Mouse (Mus musculus): Measurements from ENCODE around the gene Slc5a11. TPM values are rescaled to one million over a fixed set of nuclear protein-coding genes. Genes with fewer than 3 reads are reported as not detected.
A peak's percentile ranks its signal among the peaks of the same experiment; 100 is the strongest.

Gene Slc5a11
- polyA plus RNA-seq, 1 experiment from 2014 or later, result 0.27 TPM

- Histone ChIP-seq H3K27ac (ENCODE audit: low read depth) (no peak overlapping the region), H3K4me1 (ENCODE audit: insufficient read depth) (no peaks in the 10 kb centered on the region), H3K9me3 (ENCODE audit: low read length) (no peaks in the 10 kb centered on the region), H3K4me3 (ENCODE audit: low read depth, low read length) (no peak overlapping the region), H3K36me3 (replicated peaks; ENCODE audit: insufficient read depth, low read length) (peaks cover 78% of the 10 kb centered on the region), H3K9ac (replicated peaks) (no peak overlapping the region), H3K4me2 (ENCODE audit: low read depth, low read length) (no peak overlapping the region), H3K27me3 (ENCODE audit: insufficient read depth, low read length) (no peaks in the 10 kb centered on the region)
- 89% methylated on average over 7 of the region's 7 CpGs for WGBS (ENCODE audit: insufficient replicate concordance)
- no peak for DNase-seq
- no peak for ATAC-seq
- TF ChIP-seq CTCF (IDR thresholded peaks at IDR 0.05; ENCODE audit: low read depth) (no peak), EP300 (IDR thresholded peaks at IDR 0.05; ENCODE audit: low read depth) (no peak)
Measured at GRCm38 (mm10) chr7:123293898-123294297, 79.3 kb downstream of the Slc5a11 start.

GRCm38 (mm10) chr7:123295423-123295822 is 80.8 kb downstream of the Slc5a11 start:
- TF ChIP-seq CTCF (IDR thresholded peaks at IDR 0.05; ENCODE audit: low read depth), result peak; percentile 45
- no peak for TF ChIP-seq EP300 (IDR thresholded peaks at IDR 0.05; ENCODE audit: low read depth)
- no peaks in the 10 kb centered on the region for H3K9me3 ChIP-seq (ENCODE audit: low read length)
- H3K36me3 ChIP-seq (replicated peaks; ENCODE audit: insufficient read depth, low read length), result peaks cover 79% of the 10 kb centered on the region
- no peaks in the 10 kb centered on the region for H3K27me3 ChIP-seq (ENCODE audit: insufficient read depth, low read length)
- 87% methylated on average over 7 of the region's 7 CpGs for WGBS (ENCODE audit: insufficient replicate concordance)
- H3K4me2 ChIP-seq (ENCODE audit: low read depth, low read length), result no peak overlapping the region
- H3K9ac ChIP-seq (replicated peaks), result no peak overlapping the region
- ATAC-seq, result no peak
- H3K4me3 ChIP-seq (ENCODE audit: low read depth, low read length), result no peak overlapping the region
- no peak for DNase-seq
- no peaks in the 10 kb centered on the region for H3K4me1 ChIP-seq (ENCODE audit: insufficient read depth)
- H3K27ac ChIP-seq (ENCODE audit: low read depth), result no peak overlapping the region

DNA sequence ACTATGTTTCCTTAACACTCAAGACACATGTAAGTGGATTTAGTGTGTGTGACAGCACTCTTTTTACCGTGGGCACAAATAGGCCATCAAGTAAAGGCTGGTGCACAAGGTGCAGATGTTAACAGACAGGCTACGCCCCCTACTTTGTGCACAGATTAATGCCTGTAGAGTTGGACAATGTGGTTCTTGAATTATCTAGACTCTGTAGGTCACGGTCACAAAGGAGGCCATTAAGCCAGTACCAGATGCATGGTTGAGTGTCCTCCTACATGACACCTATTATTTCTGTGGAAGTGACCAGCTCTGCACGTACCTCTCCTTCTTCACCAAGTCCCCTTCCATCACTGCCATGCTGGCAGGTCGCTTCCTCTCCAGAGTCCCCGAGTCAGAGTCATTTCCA is 81.5 kb downstream of the Slc5a11 start:
- H3K9me3 ChIP-seq (ENCODE audit: low read length), result no peaks in the 10 kb centered on the region
- no peak overlapping the region for H3K27ac ChIP-seq (ENCODE audit: low read depth)
- no peak for TF ChIP-seq EP300 (IDR thresholded peaks at IDR 0.05; ENCODE audit: low read depth)
- TF ChIP-seq CTCF (IDR thresholded peaks at IDR 0.05; ENCODE audit: low read depth), result no peak
- DNase-seq, result no peak
- H3K36me3 ChIP-seq (replicated peaks; ENCODE audit: insufficient read depth, low read length), result peaks cover 80% of the 10 kb centered on the region
- no peaks in the 10 kb centered on the region for H3K4me1 ChIP-seq (ENCODE audit: insufficient read depth)
- no peaks in the 10 kb centered on the region for H3K27me3 ChIP-seq (ENCODE audit: insufficient read depth, low read length)
- no peak overlapping the region for H3K9ac ChIP-seq (replicated peaks)
- 89% methylated on average over 6 of the region's 6 CpGs for WGBS (ENCODE audit: insufficient replicate concordance)
- H3K4me2 ChIP-seq (ENCODE audit: low read depth, low read length), result no peak overlapping the region
- no peak overlapping the region for H3K4me3 ChIP-seq (ENCODE audit: low read depth, low read length)
- ATAC-seq, result no peak

- no peaks in the 10 kb centered on the region for H3K4me1 ChIP-seq (ENCODE audit: insufficient read depth)
- no peak overlapping the region for H3K4me2 ChIP-seq (ENCODE audit: low read depth, low read length)
- no peak overlapping the region for H3K9ac ChIP-seq (replicated peaks)
- no peaks in the 10 kb centered on the region for H3K27me3 ChIP-seq (ENCODE audit: insufficient read depth, low read length)
- TF ChIP-seq EP300 (IDR thresholded peaks at IDR 0.05; ENCODE audit: low read depth) (no peak), CTCF (IDR thresholded peaks at IDR 0.05; ENCODE audit: low read depth) (no peak)
- ATAC-seq, result no peak
- H3K9me3 ChIP-seq (ENCODE audit: low read length), result no peaks in the 10 kb centered on the region
- no peak overlapping the region for H3K4me3 ChIP-seq (ENCODE audit: low read depth, low read length)
- no peak for DNase-seq
- H3K36me3 ChIP-seq (replicated peaks; ENCODE audit: insufficient read depth, low read length), result peaks cover 78% of the 10 kb centered on the region
- H3K27ac ChIP-seq (ENCODE audit: low read depth), result no peak overlapping the region
- 68% methylated on average over 3 of the region's 3 CpGs for WGBS (ENCODE audit: insufficient replicate concordance)
Measured at GRCm38 (mm10) chr7:123298225-123298624, 83.6 kb downstream of the Slc5a11 start.

DNA sequence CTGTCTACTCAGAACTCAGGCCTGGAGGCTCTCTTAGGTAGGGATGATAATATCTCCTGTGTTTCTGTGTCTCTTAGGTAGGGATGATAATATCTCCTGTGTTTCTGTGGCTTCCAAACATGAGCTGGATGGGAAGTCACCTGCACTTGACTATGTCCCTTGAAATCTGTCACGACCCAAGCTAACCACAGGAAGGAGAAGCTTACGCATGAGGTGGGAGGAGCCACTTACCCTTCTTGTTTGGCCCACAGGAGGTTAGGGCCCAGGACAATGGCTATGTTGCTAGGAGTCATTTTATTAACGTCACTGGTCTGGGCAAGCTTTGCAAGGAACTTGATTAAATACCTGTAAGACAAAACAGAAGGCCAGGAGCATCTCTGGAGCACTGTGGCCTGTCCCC is 85.7 kb downstream of the Slc5a11 start:
- Histone ChIP-seq H3K9ac (replicated peaks) (no peak overlapping the region), H3K27me3 (ENCODE audit: insufficient read depth, low read length) (no peaks in the 10 kb centered on the region), H3K4me3 (ENCODE audit: low read depth, low read length) (no peak overlapping the region), H3K4me1 (ENCODE audit: insufficient read depth) (no peaks in the 10 kb centered on the region), H3K27ac (ENCODE audit: low read depth) (no peak overlapping the region), H3K4me2 (ENCODE audit: low read depth, low read length) (no peak overlapping the region), H3K36me3 (replicated peaks; ENCODE audit: insufficient read depth, low read length) (peaks cover 79% of the 10 kb centered on the region), H3K9me3 (ENCODE audit: low read length) (no peaks in the 10 kb centered on the region)
- TF ChIP-seq CTCF (IDR thresholded peaks at IDR 0.05; ENCODE audit: low read depth) (no peak), EP300 (IDR thresholded peaks at IDR 0.05; ENCODE audit: low read depth) (no peak)
- ATAC-seq (no peak), DNase-seq (no peak)
- 54% methylated on average over 3 of the region's 3 CpGs for WGBS (ENCODE audit: insufficient replicate concordance)

DNA sequence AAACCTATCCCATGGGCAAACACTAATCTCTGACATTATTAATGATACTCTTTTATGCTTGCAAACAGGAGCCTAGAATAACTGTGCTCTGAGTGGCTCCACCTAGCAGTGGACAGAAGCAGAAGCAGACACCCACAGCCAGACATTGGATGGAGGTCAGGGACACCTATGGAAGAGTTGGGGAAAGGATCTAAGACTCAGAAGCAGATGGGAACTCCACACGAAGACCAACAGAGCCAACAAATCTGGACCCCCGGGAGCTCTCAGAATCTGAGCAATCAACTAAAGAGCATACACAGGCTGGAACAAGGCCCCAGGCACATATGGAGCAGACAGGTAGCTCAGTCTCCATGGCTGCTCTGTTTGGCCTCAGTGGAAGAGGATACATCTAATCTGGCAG is 90.8 kb downstream of the Slc5a11 start:
- Histone ChIP-seq H3K27ac (ENCODE audit: low read depth) (no peak overlapping the region), H3K4me3 (ENCODE audit: low read depth, low read length) (no peak overlapping the region), H3K36me3 (replicated peaks; ENCODE audit: insufficient read depth, low read length) (peaks cover 75% of the 10 kb centered on the region), H3K9ac (replicated peaks) (no peak overlapping the region), H3K9me3 (ENCODE audit: low read length) (no peaks in the 10 kb centered on the region), H3K27me3 (ENCODE audit: insufficient read depth, low read length) (no peaks in the 10 kb centered on the region), H3K4me1 (ENCODE audit: insufficient read depth) (no peaks in the 10 kb centered on the region), H3K4me2 (ENCODE audit: low read depth, low read length) (no peak overlapping the region)
- TF ChIP-seq CTCF (IDR thresholded peaks at IDR 0.05; ENCODE audit: low read depth) (no peak), EP300 (IDR thresholded peaks at IDR 0.05; ENCODE audit: low read depth) (no peak)
- DNase-seq (no peak), ATAC-seq (no peak)
- 92% methylated on average over 2 of the region's 2 CpGs for WGBS (ENCODE audit: insufficient replicate concordance)

GRCm38 (mm10) chr7:123307236-123307635 is 92.7 kb downstream of the Slc5a11 start:
- Histone ChIP-seq H3K9me3 (ENCODE audit: low read length) (no peaks in the 10 kb centered on the region), H3K9ac (replicated peaks) (no peak overlapping the region), H3K4me1 (ENCODE audit: insufficient read depth) (no peaks in the 10 kb centered on the region), H3K27ac (ENCODE audit: low read depth) (no peak overlapping the region), H3K4me2 (ENCODE audit: low read depth, low read length) (no peak overlapping the region), H3K36me3 (replicated peaks; ENCODE audit: insufficient read depth, low read length) (peaks cover 86% of the 10 kb centered on the region), H3K4me3 (ENCODE audit: low read depth, low read length) (no peak overlapping the region), H3K27me3 (ENCODE audit: insufficient read depth, low read length) (no peaks in the 10 kb centered on the region)
- ATAC-seq (no peak), DNase-seq (no peak)
- 89% methylated on average over 8 of the region's 8 CpGs for WGBS (ENCODE audit: insufficient replicate concordance)
- TF ChIP-seq CTCF (IDR thresholded peaks at IDR 0.05; ENCODE audit: low read depth) (no peak), EP300 (IDR thresholded peaks at IDR 0.05; ENCODE audit: low read depth) (no peak)
